Comparison of ENCODE assay signal across 25 mouse cellular contexts in the genomic region with DNA sequence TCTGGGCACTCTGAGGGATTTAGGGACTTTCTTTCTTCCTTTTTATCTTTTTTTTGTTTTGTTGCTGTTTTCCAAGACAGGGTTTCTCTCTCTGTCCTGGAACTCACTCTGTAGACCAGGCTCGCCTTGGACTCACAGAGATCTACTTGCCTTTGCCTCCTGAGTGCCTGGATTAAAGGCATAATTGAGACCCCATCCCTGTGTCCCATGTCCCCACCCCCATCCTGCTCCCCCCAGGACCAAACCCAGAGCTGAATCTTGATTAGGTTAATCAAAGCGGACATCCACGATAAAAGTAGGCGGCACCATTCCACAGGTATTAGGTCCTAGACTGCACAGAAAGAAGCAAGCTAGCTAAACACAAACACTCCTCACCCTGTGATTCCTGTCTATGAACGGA.
"Had no signal": no experiment of that assay in that cellular context is flagged by ENCODE, and none has a peak within 500 bp of the region (broad histone marks: within the 10 kb centered on the region; RNA-seq: fewer than 3 reads in every experiment).

No protein-coding gene starts in this region.

- H3K9ac ChIP-seq: heart, embryonic 13.5 days; heart, embryonic 15.5 days; hindbrain, embryonic 13.5 days; hindbrain, embryonic 15.5 days; kidney, embryonic 15.5 days; limb, embryonic 13.5 days; limb, embryonic 15.5 days; liver, embryonic 12.5 days; liver, embryonic 14.5 days had no signal

- ATAC-seq: hindbrain, postnatal 0 days; intestine, embryonic 16.5 days; liver, embryonic 12.5 days had no signal

- H3K4me3 ChIP-seq: heart, embryonic 13.5 days; heart, embryonic 15.5 days; hindbrain, embryonic 13.5 days; hindbrain, embryonic 15.5 days; kidney, embryonic 15.5 days; limb, embryonic 13.5 days; limb, embryonic 15.5 days; liver, embryonic 12.5 days had no signal

- H3K27ac ChIP-seq: heart, embryonic 13.5 days; heart, embryonic 15.5 days; hindbrain, embryonic 13.5 days; hindbrain, embryonic 15.5 days; hindbrain, postnatal 0 days; kidney, postnatal 0 days; limb, embryonic 13.5 days; limb, embryonic 15.5 days; liver, embryonic 12.5 days; liver, embryonic 14.5 days had no signal

- DNase-seq: gastrocnemius, postnatal 14 days; gastrocnemius, postnatal 36 days; heart, adult 18-20 months; heart, postnatal 14 days; heart, postnatal 36 days; kidney, adult 11 months; kidney, adult 2 months; kidney, adult 9 months; kidney, postnatal 14 days; kidney, postnatal 36 days; layer of hippocampus, adult 9-11 months; left cerebral cortex, postnatal 4 days had no signal

- H3K4me2 ChIP-seq: heart, embryonic 11.5 days; heart, embryonic 13.5 days; heart, embryonic 15.5 days; hindbrain, embryonic 13.5 days; hindbrain, embryonic 15.5 days; kidney, embryonic 15.5 days; limb, embryonic 13.5 days; limb, embryonic 15.5 days; liver, embryonic 12.5 days had no signal

- H3K9me3 ChIP-seq: heart, embryonic 13.5 days; heart, embryonic 15.5 days; hindbrain, embryonic 13.5 days; hindbrain, embryonic 15.5 days; kidney, embryonic 15.5 days; limb, embryonic 13.5 days; limb, embryonic 15.5 days; liver, embryonic 12.5 days had no signal

- H3K27me3 ChIP-seq: heart, embryonic 13.5 days; heart, embryonic 15.5 days; hindbrain, embryonic 13.5 days; hindbrain, embryonic 15.5 days; kidney, embryonic 15.5 days; limb, embryonic 13.5 days; limb, embryonic 15.5 days; liver, embryonic 12.5 days had no signal
